Mouse (Mus musculus) neural tube, embryonic 13.5 days (tissue): ENCODE data around the gene Amt. TPM values are rescaled to one million over a fixed set of nuclear protein-coding genes. Genes with fewer than 3 reads are reported as not detected.

ENCODE experiments used
- ATAC-seq: fragments of 200-750 bp; cut with Nextera tagmentation; 2 replicates; pipeline ENCODE4 v1.8.0; 2017; ENCODE audit warnings: low read depth, mild to moderate bottlenecking, moderate TSS enrichment, moderate library complexity
- H3K27ac ChIP-seq: fragments of 300-500 bp; sonication (generic); replicated peaks from 2 replicates; pipeline ENCODE4 v1.5.1; 2015; ENCODE audit warnings: moderate library complexity, mild to moderate bottlenecking, inconsistent platforms
- H3K27me3 ChIP-seq: fragments of 300-500 bp; sonication (generic); 2 replicates; pipeline ENCODE4 v1.6.1; 2015; ENCODE audit warnings: mild to moderate bottlenecking, inconsistent platforms
- H3K36me3 ChIP-seq: fragments of 300-500 bp; sonication (generic); 2 replicates; pipeline ENCODE4 v1.6.1; 2015; ENCODE audit warnings: mild to moderate bottlenecking, inconsistent platforms
- H3K4me1 ChIP-seq: fragments of 300-500 bp; sonication (generic); replicated peaks from 2 replicates; pipeline ENCODE4 v1.6.1; 2015; ENCODE audit warnings: inconsistent platforms
- H3K4me2 ChIP-seq: fragments of 300-500 bp; sonication (generic); 2 replicates; pipeline ENCODE4 v1.6.1; 2015; ENCODE audit warnings: inconsistent platforms, mild to moderate bottlenecking, moderate library complexity
- H3K4me3 ChIP-seq: fragments of 300-500 bp; sonication (generic); 2 replicates; pipeline ENCODE4 v1.5.1; 2015; ENCODE audit warnings: mild to moderate bottlenecking, inconsistent platforms
- H3K9ac ChIP-seq: fragments of 300-500 bp; sonication (generic); 2 replicates; pipeline ENCODE4 v1.6.1; 2015; ENCODE audit warnings: moderate library complexity, mild to moderate bottlenecking, inconsistent platforms
- H3K9me3 ChIP-seq: fragments of 300-500 bp; sonication (generic); 2 replicates; pipeline ENCODE4 v1.6.1; 2016; ENCODE audit warnings: inconsistent platforms
- WGBS: fragments of 180-500 bp; shearing (Covaris S2); methylation state at CpG from one replicate; pipeline ENCODE4 v1.1.7; 2015; 5-methylcytosine and 5-hydroxymethylcytosine counted together
- polyA plus RNA-seq: library from polyadenylated mRNA; unstranded; fragments of >200 nt; fragmentation: Nextera tagmentation; extraction: Ambion mirVana; gene quantifications from 2 replicates; pipeline ENCODE4 v1.2.1, GENCODE M21; 2015

Gene Amt
- polyA plus RNA-seq, 1 experiment from 2014 or later, result 29.1 TPM

DNA sequence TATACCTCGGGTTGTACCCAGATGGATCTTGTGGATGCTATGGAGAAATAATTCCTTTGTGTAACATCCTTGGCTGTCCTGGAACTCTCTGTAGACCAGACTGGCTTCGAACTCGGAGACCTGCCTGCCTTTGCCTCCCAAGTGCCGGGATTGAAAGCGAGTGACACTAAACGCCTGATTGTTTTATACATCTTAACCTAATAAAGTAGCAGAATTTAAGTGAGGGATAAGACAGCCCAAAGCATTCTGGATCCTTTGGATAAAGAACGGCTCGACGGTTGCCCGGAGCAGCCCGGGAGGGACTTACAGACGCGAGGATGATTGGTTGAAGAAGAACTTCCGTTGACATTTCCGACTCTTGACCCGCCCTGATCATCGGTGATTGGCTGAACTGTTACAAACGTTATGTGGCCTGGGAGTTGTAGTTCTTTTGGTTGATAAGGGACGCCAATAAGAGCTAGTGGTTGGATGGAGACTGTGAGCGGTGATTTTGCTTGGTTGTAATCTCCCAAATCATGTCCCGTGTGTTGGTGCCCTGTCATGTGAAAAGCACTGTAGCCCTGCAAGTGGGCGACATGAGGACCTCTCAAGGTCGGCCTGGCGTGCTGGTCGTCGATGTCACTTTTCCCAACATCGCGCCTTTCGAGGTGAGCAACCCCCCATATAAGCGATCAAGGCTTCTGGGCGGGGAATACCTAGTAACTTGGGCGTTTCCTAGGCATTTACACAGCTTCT is 6.5 kb upstream of the Amt start, which contains the start of gene Nicn1:
Gene Nicn1 (plus strand): TSS at position 414 of the 735 bp plus-strand sequence.
- Histone ChIP-seq H3K36me3 (peaks cover 20% of the 10 kb centered on the region), H3K4me1 (peaks cover 16% of the 10 kb centered on the region), H3K4me2 (peak within 1 kb of the TSS; percentile 70), H3K27me3 (no peaks in the 10 kb centered on the region), H3K9ac (peak within 1 kb of the TSS; percentile 86), H3K4me3 (peak within 1 kb of the TSS; percentile 59), H3K9me3 (no peaks in the 10 kb centered on the region), H3K27ac (peak within 1 kb of the TSS; percentile 94)
- ATAC-seq, result peak; percentile 98
- WGBS, result under 1% methylated on average over 32 of the region's 32 CpGs

DNA sequence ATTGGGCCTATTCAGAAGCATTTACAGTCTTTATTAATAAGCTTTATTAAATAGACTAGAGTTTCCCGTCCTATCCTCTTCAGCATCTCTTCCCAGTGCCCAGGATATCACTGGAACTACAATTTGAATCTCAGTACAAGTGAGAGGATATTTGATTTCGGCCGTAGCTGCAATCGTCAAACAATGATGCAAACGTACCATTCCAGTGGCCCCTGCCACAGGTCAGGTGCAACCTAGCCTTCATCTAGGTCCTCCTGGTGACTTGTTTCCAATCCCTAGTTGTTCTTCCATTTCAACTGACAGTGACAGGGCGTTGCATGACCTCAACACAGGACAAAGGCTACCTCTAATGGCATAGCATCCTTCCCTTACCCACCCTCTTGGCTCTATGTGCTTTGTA is 5.9 kb upstream of the Amt start:
- no peak for ATAC-seq

GRCm38 (mm10) chr9:108301853-108302252 is 5.2 kb downstream of the Amt start:
- H3K27ac ChIP-seq, result no peak overlapping the region
- H3K9ac ChIP-seq, result no peak overlapping the region
- H3K4me3 ChIP-seq, result no peak overlapping the region
- peaks cover 24% of the 10 kb centered on the region for H3K4me1 ChIP-seq
- WGBS, result 75% methylated on average over 3 of the region's 3 CpGs
- H3K4me2 ChIP-seq, result no peak overlapping the region
- H3K9me3 ChIP-seq, result no peaks in the 10 kb centered on the region
- ATAC-seq, result no peak
- peaks cover 49% of the 10 kb centered on the region for H3K36me3 ChIP-seq
- no peaks in the 10 kb centered on the region for H3K27me3 ChIP-seq

More for the DNA sequence above, 5.9 kb upstream of the Amt start:
- H3K4me3 ChIP-seq, result peak overlapping the region; percentile 59
- no peaks in the 10 kb centered on the region for H3K9me3 ChIP-seq
- peak overlapping the region; percentile 83 for H3K27ac ChIP-seq
- peak overlapping the region; percentile 70 for H3K4me2 ChIP-seq
- H3K27me3 ChIP-seq, result no peaks in the 10 kb centered on the region
- peak overlapping the region; percentile 73 for H3K9ac ChIP-seq
- WGBS, result 53% methylated on average over 6 of the region's 6 CpGs
- H3K36me3 ChIP-seq, result peaks cover 26% of the 10 kb centered on the region
- peaks cover 16% of the 10 kb centered on the region for H3K4me1 ChIP-seq

DNA sequence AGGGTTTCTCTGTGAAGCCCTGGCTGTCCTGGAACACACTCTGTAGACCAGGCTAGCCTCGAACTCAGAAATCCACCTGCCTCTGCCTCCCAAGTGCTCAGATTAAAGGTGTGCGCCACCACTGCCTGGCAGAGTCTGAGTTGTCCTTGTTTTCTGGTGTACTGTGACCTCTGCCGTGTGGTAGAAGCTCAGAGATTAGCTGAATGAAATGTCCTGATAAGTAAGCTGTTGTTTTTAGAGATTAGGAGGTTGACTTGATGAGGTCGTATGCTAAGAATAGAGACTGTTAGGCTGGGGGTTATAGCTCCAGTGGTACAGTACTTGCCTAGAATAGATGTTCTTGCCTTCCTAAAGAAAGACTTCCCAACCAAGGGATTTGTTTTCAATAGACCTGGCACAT is 8.1 kb downstream of the Amt start:
- H3K9me3 ChIP-seq, result no peaks in the 10 kb centered on the region
- H3K27me3 ChIP-seq, result no peaks in the 10 kb centered on the region
- peak overlapping the region; percentile 98 for H3K27ac ChIP-seq
- H3K4me3 ChIP-seq, result peak overlapping the region; percentile 90
- 91% methylated on average over 4 of the region's 4 CpGs for WGBS
- peaks cover 42% of the 10 kb centered on the region for H3K4me1 ChIP-seq
- H3K9ac ChIP-seq, result peak overlapping the region; percentile 85
- peaks cover 40% of the 10 kb centered on the region for H3K36me3 ChIP-seq
- H3K4me2 ChIP-seq, result peak overlapping the region; percentile 76
- no peak for ATAC-seq

GRCm38 (mm10) chr9:108305170-108305569 is 8.5 kb downstream of the Amt start:
- Histone ChIP-seq H3K9me3 (no peaks in the 10 kb centered on the region), H3K27me3 (no peaks in the 10 kb centered on the region), H3K4me2 (peak overlapping the region; percentile 76), H3K36me3 (peaks cover 37% of the 10 kb centered on the region), H3K27ac (peak overlapping the region; percentile 98), H3K4me1 (peaks cover 46% of the 10 kb centered on the region), H3K4me3 (peak overlapping the region; percentile 90), H3K9ac (peak overlapping the region; percentile 85)
- 3% methylated on average over 1 of the region's 1 CpGs for WGBS
- ATAC-seq, result no peak

- under 1% methylated on average over 75 of the region's 81 CpGs for WGBS
- peaks cover 51% of the 10 kb centered on the region for H3K4me1 ChIP-seq
- H3K9me3 ChIP-seq, result no peaks in the 10 kb centered on the region
These were observed 9.2 kb downstream of the Amt start, which contains the start of the genes Rhoa and Tcta for GRCm38 (mm10) chr9:108305629-108306520. Gene Rhoa (plus strand): TSS chr9:108306129. Gene Tcta (minus strand): TSS chr9:108306160.

GRCm38 (mm10) chr9:108306571-108306980 is 9.9 kb downstream of the Amt start:
- no peaks in the 10 kb centered on the region for H3K27me3 ChIP-seq
- H3K36me3 ChIP-seq, result peaks cover 25% of the 10 kb centered on the region
- H3K4me3 ChIP-seq, result peak overlapping the region; percentile 90
- peaks cover 57% of the 10 kb centered on the region for H3K4me1 ChIP-seq
- ATAC-seq, result peak; percentile 82
- H3K9ac ChIP-seq, result peak overlapping the region; percentile 91
- H3K27ac ChIP-seq, result peak overlapping the region; percentile 98
- H3K9me3 ChIP-seq, result no peaks in the 10 kb centered on the region
- H3K4me2 ChIP-seq, result peak overlapping the region; percentile 70
- WGBS, result 0% methylated on average over 38 of the region's 51 CpGs

More at GRCm38 (mm10) chr9:108305629-108306520, 9.2 kb downstream of the Amt start, which contains the start of the genes Rhoa and Tcta:
- peak; percentile 98 for ATAC-seq
- H3K4me2 ChIP-seq, result peak within 1 kb of the TSS; percentile 76
- peaks cover 30% of the 10 kb centered on the region for H3K36me3 ChIP-seq
- no peaks in the 10 kb centered on the region for H3K27me3 ChIP-seq
- peak within 1 kb of the TSS; percentile 91 for H3K9ac ChIP-seq
- peak within 1 kb of the TSS; percentile 98 for H3K27ac ChIP-seq
- peak within 1 kb of the TSS; percentile 90 for H3K4me3 ChIP-seq

GRCm38 (mm10) chr9:108307021-108307807 is 10.6 kb downstream of the Amt start:
- Histone ChIP-seq H3K9me3 (no peaks in the 10 kb centered on the region), H3K4me2 (peak overlapping the region; percentile 70), H3K36me3 (peaks cover 21% of the 10 kb centered on the region), H3K27ac (peak overlapping the region; percentile 98), H3K4me1 (peaks cover 63% of the 10 kb centered on the region), H3K27me3 (no peaks in the 10 kb centered on the region), H3K9ac (peak overlapping the region; percentile 91), H3K4me3 (peak overlapping the region; percentile 90)
- ATAC-seq, result no peak
- 23% methylated on average over 12 of the region's 12 CpGs for WGBS

- H3K4me1 ChIP-seq, result peaks cover 63% of the 10 kb centered on the region
- H3K27me3 ChIP-seq, result no peaks in the 10 kb centered on the region
- no peak for ATAC-seq
- peak overlapping the region; percentile 91 for H3K9ac ChIP-seq
- peaks cover 11% of the 10 kb centered on the region for H3K36me3 ChIP-seq
- H3K9me3 ChIP-seq, result no peaks in the 10 kb centered on the region
- H3K4me3 ChIP-seq, result peak overlapping the region; percentile 90
- H3K27ac ChIP-seq, result no peak overlapping the region
- 72% methylated on average over 2 of the region's 2 CpGs for WGBS
- H3K4me2 ChIP-seq, result peak overlapping the region; percentile 70
These were observed 11.5 kb downstream of the Amt start for GRCm38 (mm10) chr9:108308141-108308540.

DNA sequence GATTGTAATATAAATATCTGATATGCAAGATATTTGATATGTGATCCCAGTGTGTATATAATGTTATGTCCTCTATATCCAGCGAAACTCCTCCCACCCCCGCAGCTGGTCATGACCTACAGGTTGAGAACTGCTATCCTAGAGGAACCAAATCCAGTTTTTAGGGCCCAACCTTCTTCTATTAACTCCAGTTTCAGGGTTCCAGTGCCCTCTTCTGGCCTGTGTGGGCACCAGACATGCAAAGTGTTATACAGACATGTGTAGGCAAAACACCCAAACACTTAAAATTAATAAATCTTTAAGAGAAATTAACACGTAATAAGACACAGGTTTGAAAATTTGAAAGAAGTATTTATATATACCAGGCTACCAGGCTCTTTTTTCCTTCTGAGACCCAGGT is 20.9 kb downstream of the Amt start:
- Histone ChIP-seq H3K9ac (no peak overlapping the region), H3K27me3 (no peaks in the 10 kb centered on the region), H3K4me1 (no peaks in the 10 kb centered on the region; the same call in 1 of the 2 replicates), H3K9me3 (no peaks in the 10 kb centered on the region), H3K4me2 (no peak overlapping the region), H3K36me3 (peaks cover 13% of the 10 kb centered on the region), H3K27ac (no peak overlapping the region), H3K4me3 (no peak overlapping the region)
- no peak for ATAC-seq
- 92% methylated on average over 3 of the region's 3 CpGs for WGBS

- no peaks in the 10 kb centered on the region; the same call in 1 of the 2 replicates for H3K4me1 ChIP-seq
- H3K4me3 ChIP-seq, result no peak overlapping the region
- peaks cover 13% of the 10 kb centered on the region for H3K36me3 ChIP-seq
- ATAC-seq, result no peak
- no peaks in the 10 kb centered on the region for H3K27me3 ChIP-seq
- 89% methylated on average over 2 of the region's 2 CpGs for WGBS
- no peak overlapping the region for H3K9ac ChIP-seq
- H3K9me3 ChIP-seq, result no peaks in the 10 kb centered on the region
- no peak overlapping the region for H3K4me2 ChIP-seq
- no peak overlapping the region for H3K27ac ChIP-seq
These were observed 21.8 kb downstream of the Amt start for GRCm38 (mm10) chr9:108318462-108318861.
